Mouse (Mus musculus): ENCODE data around the gene Bhlhe41. TPM values are rescaled to one million over a fixed set of nuclear protein-coding genes. Genes with fewer than 3 reads are reported as not detected.

Bhlhe41 gene
- polyA plus RNA-seq (2012; rRNA removed): 1.0 and 2.1 TPM in 2 replicates

GRCm38 (mm10) chr6:145865289-145865885 lies at the start of gene Bhlhe41:
Gene Bhlhe41, minus strand, starts transcription at chr6:145865558.

Other genes starting within 250 kb of the Bhlhe41 start
- not detected in 2 replicates for gene Tuba3b, start 249.8 kb downstream of the Bhlhe41 start, polyA plus RNA-seq (2012; rRNA removed)
- gene Rassf8, start 118.8 kb downstream of the Bhlhe41 start, polyA plus RNA-seq (2012; rRNA removed): 2.3 and 2.6 TPM in 2 replicates
- gene Sspn, start 66.1 kb upstream of the Bhlhe41 start, polyA plus RNA-seq (2012; rRNA removed): 2.3 TPM in 2 replicates